Mouse (Mus musculus): ENCODE data around the gene Nalcn. TPM values are rescaled to one million over a fixed set of nuclear protein-coding genes. Genes with fewer than 3 reads are reported as not detected.
A peak's percentile ranks its signal among the peaks of the same experiment; 100 is the strongest.

Gene Nalcn
- polyA plus RNA-seq, 1 experiment from 2014 or later = 16.3 TPM

DNA sequence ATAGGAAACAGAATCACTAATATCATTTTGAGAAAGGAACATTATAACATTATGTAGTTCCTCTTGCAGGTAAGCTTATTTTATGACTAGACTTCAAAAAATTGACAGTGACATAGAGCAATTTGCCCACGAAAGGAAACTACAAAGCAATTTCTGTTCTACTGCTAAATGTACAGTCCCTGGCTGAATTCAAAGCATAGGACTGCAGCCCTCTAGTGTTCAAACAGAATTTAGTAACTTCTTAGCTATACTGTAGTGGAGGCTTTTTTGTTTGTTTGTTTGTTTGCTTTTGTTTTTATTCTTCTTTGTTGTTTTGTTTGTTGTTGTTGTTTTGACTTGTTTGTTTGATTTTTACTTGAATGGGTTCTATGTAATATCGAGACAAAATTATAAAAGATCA is 354.8 kb downstream of the Nalcn start:
- WGBS = 73% methylated on average over 2 of the region's 2 CpGs
- Histone ChIP-seq H3K4me1 (no peaks in the 10 kb centered on the region), H3K9ac (no peak overlapping the region), H3K27ac (no peak overlapping the region), H3K27me3 (replicated peaks) (no peaks in the 10 kb centered on the region), H3K9me3 (no peaks in the 10 kb centered on the region), H3K4me3 (no peak overlapping the region), H3K36me3 (replicated peaks) (no peaks in the 10 kb centered on the region), H3K4me2 (no peak overlapping the region)
- no peak; the same call in 1 of the 2 replicates for ATAC-seq (replicated peaks)

- ATAC-seq (replicated peaks) = no peak
- WGBS = 81% methylated on average over 1 of the region's 1 CpGs
- H3K9ac ChIP-seq = no peak overlapping the region
- no peak overlapping the region for H3K4me2 ChIP-seq
- no peak overlapping the region for H3K27ac ChIP-seq
- no peaks in the 10 kb centered on the region for H3K27me3 ChIP-seq (replicated peaks)
- H3K4me3 ChIP-seq = no peak overlapping the region
- H3K36me3 ChIP-seq (replicated peaks) = no peaks in the 10 kb centered on the region
- H3K4me1 ChIP-seq = no peaks in the 10 kb centered on the region
- no peaks in the 10 kb centered on the region for H3K9me3 ChIP-seq
These were observed 386.2 kb downstream of the Nalcn start for GRCm38 (mm10) chr14:123240738-123241137.

DNA sequence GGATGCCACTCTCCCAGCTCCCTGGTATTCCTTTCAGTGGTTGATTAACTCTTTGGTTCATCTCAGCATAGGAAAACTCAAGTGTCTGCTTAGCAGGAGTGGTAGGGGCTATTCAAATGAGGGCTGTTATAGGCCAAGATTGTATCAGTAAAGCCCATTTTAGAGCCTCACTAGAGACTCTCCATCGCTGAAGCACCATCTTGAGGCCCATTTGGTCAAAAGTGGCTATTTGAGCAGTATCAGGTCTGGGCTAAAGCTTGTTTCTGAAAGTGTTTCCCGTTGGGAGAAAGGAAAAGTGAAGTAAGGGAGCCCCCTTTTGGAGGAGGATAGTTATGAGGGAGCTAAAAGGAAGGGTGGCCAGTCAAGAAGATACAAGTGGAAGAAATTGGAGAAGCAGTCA is 387.0 kb downstream of the Nalcn start:
- Histone ChIP-seq H3K4me1 (no peaks in the 10 kb centered on the region), H3K9ac (no peak overlapping the region), H3K36me3 (replicated peaks) (no peaks in the 10 kb centered on the region), H3K4me2 (no peak overlapping the region), H3K9me3 (no peaks in the 10 kb centered on the region), H3K27ac (no peak overlapping the region), H3K27me3 (replicated peaks) (no peaks in the 10 kb centered on the region), H3K4me3 (no peak overlapping the region)
- peak; percentile 80 for ATAC-seq (replicated peaks)
- 14% methylated on average over 2 of the region's 2 CpGs for WGBS

DNA sequence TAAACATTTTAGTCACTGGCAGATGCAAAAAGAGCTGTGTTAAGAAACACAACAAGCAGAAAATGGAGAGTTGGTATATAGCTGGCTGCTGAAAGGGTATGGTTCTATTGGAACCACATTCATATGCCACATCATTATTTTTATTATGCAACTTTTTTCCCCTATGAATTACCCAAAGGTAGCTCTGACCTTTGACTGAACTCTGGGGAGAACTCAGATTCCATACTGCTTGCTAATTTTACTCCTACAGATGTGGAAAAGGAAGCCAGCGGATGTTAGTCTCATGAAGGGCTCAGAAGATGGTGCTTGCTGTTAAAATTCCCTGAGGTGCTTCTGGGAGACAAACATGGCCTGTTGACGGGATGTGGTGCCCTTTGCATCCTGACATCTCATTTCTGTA is 389.9 kb downstream of the Nalcn start:
- Histone ChIP-seq H3K36me3 (replicated peaks) (no peaks in the 10 kb centered on the region), H3K27ac (no peak overlapping the region)
- WGBS = 77% methylated on average over 2 of the region's 2 CpGs

DNA sequence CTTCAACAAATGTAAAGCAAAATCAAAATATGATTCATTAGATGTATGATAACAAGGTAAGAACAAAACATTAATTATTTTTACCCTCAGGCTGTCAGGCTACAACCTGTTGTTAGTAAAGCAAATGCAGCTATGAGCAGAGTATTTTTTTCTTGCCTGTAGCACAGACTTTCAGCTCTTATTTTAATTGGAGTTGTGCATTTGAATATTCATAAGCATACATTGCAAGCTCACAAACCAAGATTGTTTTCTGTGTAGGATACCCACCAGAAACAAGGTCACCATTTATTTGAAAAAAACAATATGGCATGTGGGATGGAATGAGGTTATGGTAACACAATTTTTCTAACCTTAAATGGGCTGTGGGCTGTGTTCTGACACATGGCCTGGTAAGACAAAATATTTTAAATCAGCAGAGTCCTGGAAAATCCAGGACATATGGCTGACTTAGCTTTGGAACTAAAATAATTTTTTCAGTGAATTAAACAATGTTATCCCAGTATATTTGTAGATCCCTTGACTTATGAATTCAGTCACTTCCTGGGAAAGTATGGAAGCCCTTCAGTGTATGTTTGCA is 394.2 kb downstream of the Nalcn start:
- ATAC-seq (replicated peaks) = no peak
- Histone ChIP-seq H3K4me3 (no peak overlapping the region), H3K4me1 (no peaks in the 10 kb centered on the region)

More for the DNA sequence above, 389.9 kb downstream of the Nalcn start:
- no peak for ATAC-seq (replicated peaks)
- H3K9ac ChIP-seq = no peak overlapping the region
- H3K4me3 ChIP-seq = no peak overlapping the region
- no peak overlapping the region for H3K4me2 ChIP-seq
- no peaks in the 10 kb centered on the region for H3K4me1 ChIP-seq
- H3K27me3 ChIP-seq (replicated peaks) = no peaks in the 10 kb centered on the region
- no peaks in the 10 kb centered on the region for H3K9me3 ChIP-seq

More for the DNA sequence above, 394.2 kb downstream of the Nalcn start:
- Histone ChIP-seq H3K27me3 (replicated peaks) (no peaks in the 10 kb centered on the region), H3K4me2 (no peak overlapping the region), H3K36me3 (replicated peaks) (no peaks in the 10 kb centered on the region), H3K9ac (no peak overlapping the region), H3K9me3 (no peaks in the 10 kb centered on the region), H3K27ac (no peak overlapping the region)

Other genes starting within 250 kb of the Nalcn start
- 3.8 and 4.1 TPM in 2 replicates for gene Itgbl1, start 32.8 kb upstream of the Nalcn start, polyA plus RNA-seq (2015; fragmentation: Nextera tagmentation; extraction: Ambion mirVana)

Data from midbrain, embryonic 15.5 days (tissue).